Mouse (Mus musculus) intestine, embryonic 14.5 days (tissue): ENCODE data around the gene Ccdc15. TPM values are rescaled to one million over a fixed set of nuclear protein-coding genes. Genes with fewer than 3 reads are reported as not detected.

Experiments used
- ATAC-seq: fragments of 200-750 bp; cut with Nextera tagmentation; replicated peaks from 2 replicates; pipeline ENCODE4 v1.8.0; 2017; ENCODE audit warnings: low read depth, moderate number of reproducible peaks, moderate TSS enrichment, moderate library complexity; ENCODE audit not compliant: low FRiP score, low TSS enrichment
- DNase-seq: peaks from one replicate; pipeline ENCODE4 v3.0.0-alpha.2; 2018; ENCODE audit warnings: low spot score
- H3K27ac ChIP-seq: fragments of 300-500 bp; sonication (generic); 2 replicates; pipeline ENCODE4 v1.5.1; 2014; ENCODE audit warnings: low read depth, mild to moderate bottlenecking, control low read depth
- H3K27me3 ChIP-seq: fragments of 300-500 bp; sonication (generic); replicated peaks from 2 replicates; pipeline ENCODE4 v1.6.1; 2014; ENCODE audit warnings: low read length, control low read depth; ENCODE audit not compliant: control insufficient read depth, insufficient read depth
- H3K36me3 ChIP-seq: fragments of 300-500 bp; sonication (generic); 2 replicates; pipeline ENCODE4 v1.6.1; 2014; ENCODE audit warnings: low read length, control low read depth; ENCODE audit not compliant: control insufficient read depth, insufficient read depth
- H3K4me1 ChIP-seq: fragments of 300-500 bp; sonication (generic); replicated peaks from 2 replicates; pipeline ENCODE4 v1.6.1; 2014; ENCODE audit warnings: low read length, control low read depth, mixed read lengths; ENCODE audit not compliant: control insufficient read depth, insufficient read depth
- H3K4me2 ChIP-seq: fragments of 300-500 bp; sonication (generic); 2 replicates; pipeline ENCODE4 v1.6.1; 2014; ENCODE audit warnings: low read length
- H3K4me3 ChIP-seq: fragments of 300-500 bp; sonication (generic); 2 replicates; pipeline ENCODE4 v1.5.1; 2014; ENCODE audit warnings: low read depth, low read length, control low read depth, mixed read lengths
- H3K9ac ChIP-seq: fragments of 300-500 bp; sonication (generic); 2 replicates; pipeline ENCODE4 v1.6.1; 2014; ENCODE audit warnings: mild to moderate bottlenecking, low read length
- H3K9me3 ChIP-seq: fragments of 300-500 bp; sonication (generic); 2 replicates; pipeline ENCODE4 v1.6.1; 2016; ENCODE audit warnings: low read length, control low read depth; ENCODE audit not compliant: control insufficient read depth
- WGBS: fragments of 180-500 bp; shearing (Covaris S2); extraction: QIAGEN DNeasy Blood & Tissue Kit; methylation state at CpG from one replicate; pipeline ENCODE4 v1.1.7; 2014; 5-methylcytosine and 5-hydroxymethylcytosine counted together
- polyA plus RNA-seq: library from polyadenylated mRNA; unstranded; fragments of >200 nt; fragmentation: Nextera tagmentation; extraction: Ambion mirVana; gene quantifications from 2 replicates; pipeline ENCODE4 v1.2.1, GENCODE M21; 2014

Ccdc15 gene
- polyA plus RNA-seq, 1 experiment from 2014 or later, result 6.4 TPM

GRCm38 (mm10) chr9:37368860-37369259 lies 20.6 kb upstream of the Ccdc15 start:
- 75% methylated on average over 8 of the region's 8 CpGs for WGBS
- no peak; the same call in 1 of the 2 replicates for ATAC-seq
- Histone ChIP-seq H3K9ac (no peak overlapping the region), H3K9me3 (no peaks in the 10 kb centered on the region), H3K4me3 (no peak overlapping the region), H3K27me3 (no peaks in the 10 kb centered on the region), H3K4me1 (no peaks in the 10 kb centered on the region), H3K36me3 (no peaks in the 10 kb centered on the region), H3K27ac (no peak overlapping the region; the same call in 1 of the 2 replicates), H3K4me2 (no peak overlapping the region)
- no peak for DNase-seq

- no peak for ATAC-seq
Observed at GRCm38 (mm10) chr9:37368081-37368830, 20.0 kb upstream of the Ccdc15 start.

GRCm38 (mm10) chr9:37367301-37368080 lies 19.3 kb upstream of the Ccdc15 start, which contains the start of gene Hepacam:
Gene Hepacam, plus strand, starts transcription at chr9:37367351.
- Histone ChIP-seq H3K4me1 (no peaks in the 10 kb centered on the region), H3K4me3 (no peak within 1 kb of the TSS), H3K4me2 (no peak within 1 kb of the TSS), H3K36me3 (no peaks in the 10 kb centered on the region), H3K9me3 (no peaks in the 10 kb centered on the region), H3K27ac (no peak within 1 kb of the TSS), H3K9ac (no peak within 1 kb of the TSS), H3K27me3 (no peaks in the 10 kb centered on the region)
- no peak for ATAC-seq
- 82% methylated on average over 17 of the region's 17 CpGs for WGBS
- no peak for DNase-seq

More at GRCm38 (mm10) chr9:37368081-37368830, 20.0 kb upstream of the Ccdc15 start:
- Histone ChIP-seq H3K4me1 (no peaks in the 10 kb centered on the region), H3K4me2 (no peak overlapping the region), H3K4me3 (no peak overlapping the region), H3K27me3 (no peaks in the 10 kb centered on the region), H3K9me3 (no peaks in the 10 kb centered on the region), H3K27ac (no peak overlapping the region; the same call in 1 of the 2 replicates), H3K36me3 (no peaks in the 10 kb centered on the region), H3K9ac (no peak overlapping the region)
- WGBS, result 57% methylated on average over 11 of the region's 11 CpGs
- DNase-seq, result no peak

GRCm38 (mm10) chr9:37365706-37366105 lies 17.5 kb upstream of the Ccdc15 start:
- Histone ChIP-seq H3K36me3 (no peaks in the 10 kb centered on the region), H3K4me2 (no peak overlapping the region), H3K4me1 (no peaks in the 10 kb centered on the region), H3K9me3 (no peaks in the 10 kb centered on the region), H3K9ac (no peak overlapping the region), H3K27ac (no peak overlapping the region), H3K27me3 (no peaks in the 10 kb centered on the region), H3K4me3 (no peak overlapping the region)
- no peak for DNase-seq
- ATAC-seq, result no peak
- 46% methylated on average over 5 of the region's 5 CpGs for WGBS

- no peak for DNase-seq
- no peak for ATAC-seq
- H3K9me3 ChIP-seq, result no peaks in the 10 kb centered on the region
- no peaks in the 10 kb centered on the region for H3K27me3 ChIP-seq
- H3K27ac ChIP-seq, result no peak overlapping the region
- H3K4me3 ChIP-seq, result no peak overlapping the region
- no peak overlapping the region for H3K4me2 ChIP-seq
- peaks cover 7% of the 10 kb centered on the region for H3K4me1 ChIP-seq
- no peaks in the 10 kb centered on the region for H3K36me3 ChIP-seq
- 75% methylated on average over 3 of the region's 3 CpGs for WGBS
- H3K9ac ChIP-seq, result no peak overlapping the region
Observed at GRCm38 (mm10) chr9:37364392-37364791, 16.2 kb upstream of the Ccdc15 start.

GRCm38 (mm10) chr9:37363551-37363950 lies 15.3 kb upstream of the Ccdc15 start:
- peaks cover 7% of the 10 kb centered on the region for H3K4me1 ChIP-seq
- no peak overlapping the region for H3K4me2 ChIP-seq
- no peak overlapping the region for H3K27ac ChIP-seq
- 70% methylated on average over 3 of the region's 3 CpGs for WGBS
- no peak overlapping the region for H3K4me3 ChIP-seq
- no peaks in the 10 kb centered on the region for H3K36me3 ChIP-seq
- ATAC-seq (no peak), DNase-seq (no peak)
- H3K9ac ChIP-seq, result no peak overlapping the region
- H3K9me3 ChIP-seq, result no peaks in the 10 kb centered on the region
- H3K27me3 ChIP-seq, result no peaks in the 10 kb centered on the region

- Histone ChIP-seq H3K36me3 (no peaks in the 10 kb centered on the region), H3K27me3 (no peaks in the 10 kb centered on the region), H3K9ac (no peak overlapping the region), H3K9me3 (no peaks in the 10 kb centered on the region), H3K4me2 (no peak overlapping the region), H3K4me3 (no peak overlapping the region), H3K4me1 (peaks cover 7% of the 10 kb centered on the region), H3K27ac (no peak overlapping the region)
- WGBS, result 64% methylated on average over 1 of the region's 1 CpGs
- DNase-seq, result no peak
- ATAC-seq, result no peak
Observed at GRCm38 (mm10) chr9:37362881-37363280, 14.6 kb upstream of the Ccdc15 start.

- Histone ChIP-seq H3K4me2 (no peak overlapping the region), H3K27ac (no peak overlapping the region), H3K4me1 (peaks cover 7% of the 10 kb centered on the region), H3K27me3 (no peaks in the 10 kb centered on the region), H3K36me3 (no peaks in the 10 kb centered on the region), H3K9me3 (no peaks in the 10 kb centered on the region), H3K4me3 (no peak overlapping the region), H3K9ac (no peak overlapping the region)
- no peak for ATAC-seq
- no peak for DNase-seq
Observed at GRCm38 (mm10) chr9:37362084-37362483, 13.9 kb upstream of the Ccdc15 start.
